ENCODE assay signal across 8 mouse cellular contexts in the genomic region with DNA sequence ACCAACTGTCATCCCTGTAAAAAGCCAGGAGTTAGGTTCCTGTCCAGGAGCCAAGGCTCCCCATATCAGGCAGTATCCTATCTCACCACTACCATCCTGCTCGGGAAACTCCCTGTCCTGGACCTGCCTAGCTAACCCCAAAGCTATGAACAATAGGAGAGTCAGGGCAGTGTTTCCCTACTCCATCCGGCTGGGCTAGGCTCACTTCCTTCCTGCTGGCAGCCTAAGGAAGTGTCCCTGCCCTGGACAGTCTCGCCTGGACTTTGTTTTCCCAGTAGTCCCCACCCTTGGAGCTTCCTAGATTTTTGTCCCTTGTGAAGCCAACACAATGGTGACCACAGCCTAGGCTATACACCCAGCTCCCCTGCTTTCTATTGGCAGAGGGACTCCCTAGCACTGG. TPM values are rescaled to one million over a fixed set of nuclear protein-coding genes. Genes with fewer than 3 reads are reported as not detected.
DNase-seq lines count a peak whose midpoint lies in the region; ATAC-seq and TF ChIP-seq lines count a peak whose summit lies in the region.

No protein-coding gene starts in this region.

- 71% methylated on average over 3 of the region's 3 CpGs for WGBS in forebrain, embryonic 12.5 days
- WGBS in forebrain, embryonic 11.5 days: 65% methylated on average over 3 of the region's 3 CpGs
- WGBS in kidney, embryonic 14.5 days: 68% methylated on average over 3 of the region's 3 CpGs
- WGBS in lung, postnatal 0 days: 40% methylated on average over 3 of the region's 3 CpGs

- H3K4me1 ChIP-seq in forebrain, embryonic 12.5 days: peaks cover 59% of the 10 kb centered on the region
- H3K4me1 ChIP-seq in forebrain, embryonic 11.5 days (replicated peaks; ENCODE audit: control insufficient read depth, insufficient read depth, low read length): peaks cover 28% of the 10 kb centered on the region
- peaks cover 32% of the 10 kb centered on the region for H3K4me1 ChIP-seq in kidney, embryonic 14.5 days (ENCODE audit: control insufficient read depth, insufficient read depth, low read length)
- H3K4me1 ChIP-seq in lung, postnatal 0 days (ENCODE audit: insufficient read depth, low read depth, low read length): peaks cover 21% of the 10 kb centered on the region; the same call in 1 of the 2 replicates

- no peak overlapping the region for H3K4me3 ChIP-seq in forebrain, embryonic 12.5 days (replicated peaks)
- no peak overlapping the region for H3K4me3 ChIP-seq in forebrain, embryonic 11.5 days (ENCODE audit: low read depth, low read length)
- H3K4me3 ChIP-seq in kidney, embryonic 14.5 days (ENCODE audit: low read length): no peak overlapping the region
- H3K4me3 ChIP-seq in lung, postnatal 0 days (ENCODE audit: low read depth, low read length): no peak overlapping the region

- peaks cover 45% of the 10 kb centered on the region for H3K36me3 ChIP-seq in forebrain, embryonic 12.5 days (replicated peaks)
- H3K36me3 ChIP-seq in forebrain, embryonic 11.5 days (ENCODE audit: control insufficient read depth, insufficient read depth, low read length): peaks cover 7% of the 10 kb centered on the region; the same call in 1 of the 2 replicates
- peaks cover 34% of the 10 kb centered on the region for H3K36me3 ChIP-seq in kidney, embryonic 14.5 days (ENCODE audit: control insufficient read depth, insufficient read depth, low read length)
- H3K36me3 ChIP-seq in lung, postnatal 0 days (ENCODE audit: insufficient read depth, low read length): peaks cover under 1% of the 10 kb centered on the region; the same call in 1 of the 2 replicates

- TF ChIP-seq CTCF in lung, postnatal 0 days (IDR thresholded peaks at IDR 0.05): peak; percentile 50

- no peak for DNase-seq in forebrain, embryonic 11.5 days (ENCODE audit: low spot score)
- DNase-seq in heart, adult 18-20 months: peak; percentile 71 to 91
- peak; percentile 83 for DNase-seq in lung, postnatal 0 days (ENCODE audit: low spot score)
- no peak for DNase-seq in cerebellum, postnatal 14 days
- DNase-seq in embryo, embryonic 10 days (ENCODE audit: low spot score): no peak
- DNase-seq in retina, postnatal 1 day: no peak

- peak; percentile 97 for TF ChIP-seq EP300 in lung, postnatal 0 days (IDR thresholded peaks at IDR 0.05)

- no peak for ATAC-seq in forebrain, embryonic 12.5 days (ENCODE audit: low FRiP score)
- no peak for ATAC-seq in forebrain, embryonic 11.5 days (replicated peaks; ENCODE audit: low FRiP score)
- no peak for ATAC-seq in kidney, embryonic 14.5 days (ENCODE audit: low FRiP score, low TSS enrichment)
- ATAC-seq in lung, postnatal 0 days: peak; percentile 60

- peak overlapping the region; percentile 54; the same call in 1 of the 2 replicates for H3K27ac ChIP-seq in forebrain, embryonic 12.5 days
- no peak overlapping the region for H3K27ac ChIP-seq in forebrain, embryonic 11.5 days (ENCODE audit: low read depth, low read length)
- peak overlapping the region; percentile 77; the same call in 1 of the 2 replicates for H3K27ac ChIP-seq in kidney, embryonic 14.5 days (ENCODE audit: low read depth, low read length)
- H3K27ac ChIP-seq in lung, postnatal 0 days (ENCODE audit: low read length): peak overlapping the region; percentile 92

- no peaks in the 10 kb centered on the region for H3K9me3 ChIP-seq in forebrain, embryonic 12.5 days
- H3K9me3 ChIP-seq in forebrain, embryonic 11.5 days (ENCODE audit: control insufficient read depth, low read length): no peaks in the 10 kb centered on the region
- no peaks in the 10 kb centered on the region for H3K9me3 ChIP-seq in kidney, embryonic 14.5 days (ENCODE audit: control insufficient read depth, low read length)
- no peaks in the 10 kb centered on the region for H3K9me3 ChIP-seq in lung, postnatal 0 days (ENCODE audit: low read length)

- no peaks in the 10 kb centered on the region for H3K27me3 ChIP-seq in forebrain, embryonic 12.5 days
- H3K27me3 ChIP-seq in forebrain, embryonic 11.5 days (ENCODE audit: control insufficient read depth, insufficient read depth, low read length): no peaks in the 10 kb centered on the region
- no peaks in the 10 kb centered on the region for H3K27me3 ChIP-seq in kidney, embryonic 14.5 days (ENCODE audit: control insufficient read depth, insufficient read depth, low read length)
- H3K27me3 ChIP-seq in lung, postnatal 0 days (replicated peaks; ENCODE audit: insufficient read depth, low read length): no peaks in the 10 kb centered on the region

- no peak overlapping the region for H3K9ac ChIP-seq in forebrain, embryonic 12.5 days
- H3K9ac ChIP-seq in forebrain, embryonic 11.5 days (ENCODE audit: low read length): no peak overlapping the region
- H3K9ac ChIP-seq in kidney, embryonic 14.5 days (ENCODE audit: low read depth, low read length): 0 out of 2 replicates have a peak overlapping the region, but pooled peaks have one; percentile 5
- 0 out of 2 replicates have a peak overlapping the region, but pooled peaks have one; percentile 30 for H3K9ac ChIP-seq in lung, postnatal 0 days (replicated peaks; ENCODE audit: low read depth)

- H3K4me2 ChIP-seq in forebrain, embryonic 12.5 days: no peak overlapping the region
- H3K4me2 ChIP-seq in forebrain, embryonic 11.5 days (ENCODE audit: low read depth, low read length, severe bottlenecking): no peak overlapping the region
- H3K4me2 ChIP-seq in kidney, embryonic 14.5 days (replicated peaks; ENCODE audit: low read depth, low read length): peak overlapping the region; percentile 83; the same call in 1 of the 2 replicates
- H3K4me2 ChIP-seq in lung, postnatal 0 days (replicated peaks; ENCODE audit: low read depth, low read length): peak overlapping the region; percentile 32

RNA-seq across cellular contexts. Expression of a gene that starts 0.9 kb away (rescaled TPM):
- polyA plus RNA-seq in forebrain, embryonic 12.5 days (2016; fragmentation: Nextera tagmentation; extraction: Ambion mirVana): 108 and 110 TPM in 2 replicates
- polyA plus RNA-seq in forebrain, embryonic 11.5 days (2014; fragmentation: Nextera tagmentation; extraction: Ambion mirVana): 129 and 139 TPM in 2 replicates
- 10 to 100 TPM; 31.4 to 40.0 TPM for total RNA-seq in heart, adult 18-20 months (2021)
- 135 and 136 TPM in 2 replicates for polyA plus RNA-seq in kidney, embryonic 14.5 days (2014; fragmentation: Nextera tagmentation; extraction: Ambion mirVana)
- 103 and 104 TPM in 2 replicates for polyA plus RNA-seq in lung, postnatal 0 days (2015; fragmentation: Nextera tagmentation; extraction: Ambion mirVana)

RNA-seq across cellular contexts. Expression of a gene that starts 3.8 kb away (rescaled TPM):
- 77.2 and 79.9 TPM in 2 replicates for polyA plus RNA-seq in forebrain, embryonic 12.5 days (2016; fragmentation: Nextera tagmentation; extraction: Ambion mirVana)
- polyA plus RNA-seq in forebrain, embryonic 11.5 days (2014; fragmentation: Nextera tagmentation; extraction: Ambion mirVana): 81.9 and 93.0 TPM in 2 replicates
- 10 to 100 TPM; 38.3 to 40.9 TPM for total RNA-seq in heart, adult 18-20 months (2021)
- polyA plus RNA-seq in kidney, embryonic 14.5 days (2014; fragmentation: Nextera tagmentation; extraction: Ambion mirVana): 39.0 and 45.9 TPM in 2 replicates
- 38.1 and 41.5 TPM in 2 replicates for polyA plus RNA-seq in lung, postnatal 0 days (2015; fragmentation: Nextera tagmentation; extraction: Ambion mirVana)

RNA-seq across cellular contexts. Expression of a gene that starts 9.9 kb away (rescaled TPM):
- polyA plus RNA-seq in forebrain, embryonic 12.5 days (2016; fragmentation: Nextera tagmentation; extraction: Ambion mirVana): 6.9 and 8.4 TPM in 2 replicates
- 6.0 and 6.2 TPM in 2 replicates for polyA plus RNA-seq in forebrain, embryonic 11.5 days (2014; fragmentation: Nextera tagmentation; extraction: Ambion mirVana)
- 1 to 10 TPM; 3.4 to 5.1 TPM for total RNA-seq in heart, adult 18-20 months (2021)
- polyA plus RNA-seq in kidney, embryonic 14.5 days (2014; fragmentation: Nextera tagmentation; extraction: Ambion mirVana): 6.8 and 7.3 TPM in 2 replicates
- polyA plus RNA-seq in lung, postnatal 0 days (2015; fragmentation: Nextera tagmentation; extraction: Ambion mirVana): 9.7 and 11.0 TPM in 2 replicates

RNA-seq across cellular contexts. Expression of a gene that starts 11.8 kb away (rescaled TPM):
- 13.7 and 14.2 TPM in 2 replicates for polyA plus RNA-seq in forebrain, embryonic 12.5 days (2016; fragmentation: Nextera tagmentation; extraction: Ambion mirVana)
- polyA plus RNA-seq in forebrain, embryonic 11.5 days (2014; fragmentation: Nextera tagmentation; extraction: Ambion mirVana): 11.3 and 15.2 TPM in 2 replicates
- 10 to 100 TPM; 16.1 to 20.1 TPM for total RNA-seq in heart, adult 18-20 months (2021)
- 16.0 and 18.4 TPM in 2 replicates for polyA plus RNA-seq in kidney, embryonic 14.5 days (2014; fragmentation: Nextera tagmentation; extraction: Ambion mirVana)
- 17.9 and 22.0 TPM in 2 replicates for polyA plus RNA-seq in lung, postnatal 0 days (2015; fragmentation: Nextera tagmentation; extraction: Ambion mirVana)

RNA-seq across cellular contexts. Expression of a gene that starts 13.8 kb away (rescaled TPM):
- polyA plus RNA-seq in forebrain, embryonic 12.5 days (2016; fragmentation: Nextera tagmentation; extraction: Ambion mirVana): 0.80 and 1.2 TPM in 2 replicates
- 0.39 TPM in 1 of 2 replicates, not detected in the other for polyA plus RNA-seq in forebrain, embryonic 11.5 days (2014; fragmentation: Nextera tagmentation; extraction: Ambion mirVana)
- total RNA-seq in heart, adult 18-20 months (2021): under 1 TPM; 0.28 to 0.37 TPM
- polyA plus RNA-seq in kidney, embryonic 14.5 days (2014; fragmentation: Nextera tagmentation; extraction: Ambion mirVana): 0.84 and 1.5 TPM in 2 replicates
- 1.7 and 2.2 TPM in 2 replicates for polyA plus RNA-seq in lung, postnatal 0 days (2015; fragmentation: Nextera tagmentation; extraction: Ambion mirVana)

Comparison
In these comparisons a context has a peak if more than half of its experiments do, and no peak if none do; other contexts are left out.
1. H3K4me2 ChIP-seq: peak in kidney, embryonic 14.5 days (single experiment) and lung, postnatal 0 days (single experiment); none in forebrain, embryonic 12.5 days (single experiment) and forebrain, embryonic 11.5 days (single experiment).
2. H3K9ac ChIP-seq: peak in kidney, embryonic 14.5 days (single experiment) and lung, postnatal 0 days (single experiment); none in forebrain, embryonic 12.5 days (single experiment) and forebrain, embryonic 11.5 days (single experiment).
3. DNase-seq: peak in heart, adult 18-20 months (2 of 2) and lung, postnatal 0 days (single experiment); none in forebrain, embryonic 11.5 days (single experiment), cerebellum, postnatal 14 days (0 of 2), embryo, embryonic 10 days (single experiment) and retina, postnatal 1 day (single experiment).